Mouse (Mus musculus) thymus, adult 2 months (tissue): ENCODE results near the gene Vps16.

Source experiments
- CTCF ChIP-seq: fragments of 200-500 bp; IDR thresholded peaks from 2 replicates; pipeline ENCODE4 v1.5.1; 2012; ENCODE audit warnings: mild to moderate bottlenecking, control low read depth, low read length, moderate library complexity, borderline replicate concordance; ENCODE audit not compliant: control insufficient read depth, poor library complexity, insufficient read depth; ENCODE audit errors: extremely low read depth
- POLR2A ChIP-seq: fragments of 200-500 bp; IDR thresholded peaks from 2 replicates; pipeline ENCODE4 v1.6.1; 2012; ENCODE audit warnings: mild to moderate bottlenecking, low read length, control low read depth, moderate library complexity; ENCODE audit not compliant: control insufficient read depth, poor library complexity, insufficient read depth; ENCODE audit errors: extremely low read depth

DNA sequence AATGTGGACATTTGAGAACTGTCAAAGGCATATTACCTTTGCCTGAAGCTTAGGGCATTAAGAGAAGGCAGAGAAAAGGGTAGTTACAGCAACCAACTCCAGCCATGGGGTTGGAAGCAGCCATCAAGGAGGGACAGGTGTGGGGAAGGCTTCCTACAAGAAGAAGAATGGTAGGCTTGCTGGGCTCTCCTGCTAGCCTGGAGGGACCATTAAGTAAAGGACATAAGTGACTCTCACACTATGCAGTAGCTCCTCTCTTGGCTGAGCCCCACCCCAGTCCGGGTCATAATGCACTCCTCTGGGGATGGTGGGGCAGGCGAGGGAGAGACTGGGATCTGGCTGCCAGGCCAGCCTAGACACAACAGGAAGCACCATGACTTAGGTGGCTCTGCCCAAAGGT lies 18.0 kb upstream of the Vps16 start, which contains the start of gene Tmem239:
- no peak for TF ChIP-seq POLR2A
- TF ChIP-seq CTCF = no peak
